Mouse (Mus musculus): ENCODE data around the gene Rhebl1.
"Not testable (repeated sequence)": the region's sequence is repeated elsewhere in the genome, so short reads cannot be mapped to it uniquely, and the experiment has no call there.

Gene Rhebl1

DNA sequence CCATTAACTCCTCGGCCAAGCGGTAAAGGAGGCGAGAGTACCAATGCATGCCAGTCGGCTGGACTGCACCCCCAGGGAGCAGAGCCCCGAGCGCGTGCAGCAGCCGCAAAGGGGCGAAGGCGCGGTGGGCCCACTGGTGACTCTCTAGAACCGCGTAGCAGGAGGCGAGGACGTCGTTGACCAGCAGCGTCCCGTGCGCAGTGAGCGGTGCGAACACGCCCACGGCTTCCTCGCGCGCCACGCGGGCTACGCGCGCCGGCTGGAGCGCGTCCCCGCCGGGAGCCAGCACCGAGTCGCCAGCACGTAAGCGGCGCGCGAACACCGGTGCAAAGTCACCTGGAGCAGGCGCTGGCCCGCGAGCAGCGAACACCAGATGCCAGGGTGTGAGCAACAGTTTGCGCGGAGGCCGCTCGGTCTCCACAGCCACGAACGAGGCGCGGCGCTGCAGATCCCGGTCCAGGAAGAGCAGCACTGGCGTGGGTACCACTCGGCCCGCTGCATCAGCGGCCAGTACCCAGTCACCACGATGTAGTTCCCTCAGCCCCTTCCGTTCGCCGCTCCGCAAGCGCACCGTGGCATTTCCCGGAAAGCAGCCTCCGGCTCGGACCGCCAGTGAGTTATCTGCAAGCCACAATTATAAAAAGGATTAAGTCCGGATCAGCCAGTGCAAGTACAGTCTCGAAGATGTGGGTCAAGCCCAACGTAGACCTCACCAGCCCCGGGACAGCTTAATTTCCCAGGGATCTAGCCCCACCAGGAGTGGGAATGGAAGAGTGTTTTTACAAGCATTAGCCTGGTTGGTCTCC is at the start of gene Rhebl1:
Gene Rhebl1, minus strand, starts transcription at position 601 of the 806 bp plus-strand sequence.
- DNase-seq: peak in 1 of 2 experiments; percentile 69

DNA sequence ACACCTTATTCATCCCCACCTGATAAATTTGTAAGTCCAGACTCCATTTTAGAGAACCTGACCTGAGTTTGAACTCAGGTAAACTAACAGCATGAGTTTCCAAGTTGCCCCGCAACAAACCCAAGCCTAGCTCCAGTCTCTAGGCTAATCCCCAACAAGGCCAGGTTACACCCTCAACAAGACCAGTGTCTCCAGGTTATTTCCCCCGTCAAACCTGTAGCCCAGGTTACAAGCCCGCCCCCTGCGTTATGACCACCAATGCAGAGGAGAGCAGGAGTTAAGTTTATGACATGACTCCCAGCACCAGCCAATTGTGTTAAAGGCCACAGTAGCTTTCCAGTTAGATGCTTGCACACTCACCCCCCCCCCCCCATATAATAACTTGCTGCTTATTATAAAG is 48.8 kb upstream of the Rhebl1 start:
- DNase-seq: no peak

GRCm38 (mm10) chr15:98942081-98942480 is 47.7 kb upstream of the Rhebl1 start:
- DNase-seq: no peak

- DNase-seq: no peak
Observed at GRCm38 (mm10) chr15:98941539-98941938, 47.2 kb upstream of the Rhebl1 start.

DNA sequence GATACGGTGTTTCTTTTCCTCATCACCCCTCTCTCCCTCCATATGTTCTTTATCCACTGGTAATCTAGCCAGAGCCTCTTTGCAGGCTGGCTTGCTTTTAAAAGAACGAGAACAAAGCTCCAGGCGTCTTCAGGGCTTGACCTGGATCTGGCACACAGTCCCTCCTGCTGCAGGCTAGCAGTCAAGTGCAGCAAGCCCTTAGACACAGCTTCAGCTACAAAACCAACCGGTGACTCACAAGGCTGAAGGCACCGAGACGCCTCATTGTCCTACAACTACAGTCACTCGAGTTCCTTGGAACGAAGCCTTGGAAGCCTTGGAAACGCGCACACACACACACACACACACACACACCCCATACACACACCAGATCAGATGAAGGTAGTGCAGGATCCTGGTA is 46.5 kb upstream of the Rhebl1 start:
- no peak for DNase-seq

DNA sequence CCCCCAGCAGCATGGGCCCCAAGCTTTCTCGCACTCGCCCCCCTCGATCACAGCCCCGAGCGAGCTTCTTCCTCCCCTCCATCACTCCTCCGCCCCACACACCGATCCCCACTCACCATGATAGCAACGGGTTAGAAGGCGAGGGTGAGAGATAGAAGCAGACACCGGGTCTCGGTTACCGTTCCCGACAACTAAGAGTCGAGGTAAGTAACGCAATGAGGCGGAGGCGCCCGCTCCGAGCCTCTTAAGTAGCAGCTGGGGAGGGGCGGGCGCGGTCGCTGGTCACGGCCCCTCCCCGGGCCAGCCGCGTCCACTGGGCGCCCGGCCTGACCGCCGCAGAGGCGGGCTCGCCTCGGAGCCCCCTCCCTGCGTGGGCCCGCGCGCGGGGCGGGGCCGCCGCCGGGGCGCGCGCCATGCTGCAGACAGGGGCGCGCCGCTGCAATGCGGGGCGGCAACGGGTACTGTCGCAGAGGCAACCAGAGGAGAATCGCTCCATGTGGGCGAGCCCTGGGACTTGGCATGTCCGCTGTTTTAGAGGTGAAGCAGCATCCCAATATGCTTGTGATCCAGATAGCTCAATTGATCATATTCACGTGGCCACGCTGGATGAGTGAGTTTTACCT is 40.0 kb upstream of the Rhebl1 start, which contains the start of gene Tuba1b:
Gene Tuba1b, minus strand, starts transcription at position 349 of the 623 bp plus-strand sequence.
- peak; percentile 93 to 95 for DNase-seq

GRCm38 (mm10) chr15:98933833-98934216 is 39.5 kb upstream of the Rhebl1 start:
- DNase-seq: peak; percentile 98 to 99

GRCm38 (mm10) chr15:98933004-98933671 is 38.8 kb upstream of the Rhebl1 start:
- DNase-seq: peak in 1 of 2 experiments; percentile 45

- DNase-seq: no peak
Observed at GRCm38 (mm10) chr15:98930998-98931397, 36.7 kb upstream of the Rhebl1 start.

GRCm38 (mm10) chr15:98930017-98930734 is 35.8 kb upstream of the Rhebl1 start:
- DNase-seq: no peak

DNA sequence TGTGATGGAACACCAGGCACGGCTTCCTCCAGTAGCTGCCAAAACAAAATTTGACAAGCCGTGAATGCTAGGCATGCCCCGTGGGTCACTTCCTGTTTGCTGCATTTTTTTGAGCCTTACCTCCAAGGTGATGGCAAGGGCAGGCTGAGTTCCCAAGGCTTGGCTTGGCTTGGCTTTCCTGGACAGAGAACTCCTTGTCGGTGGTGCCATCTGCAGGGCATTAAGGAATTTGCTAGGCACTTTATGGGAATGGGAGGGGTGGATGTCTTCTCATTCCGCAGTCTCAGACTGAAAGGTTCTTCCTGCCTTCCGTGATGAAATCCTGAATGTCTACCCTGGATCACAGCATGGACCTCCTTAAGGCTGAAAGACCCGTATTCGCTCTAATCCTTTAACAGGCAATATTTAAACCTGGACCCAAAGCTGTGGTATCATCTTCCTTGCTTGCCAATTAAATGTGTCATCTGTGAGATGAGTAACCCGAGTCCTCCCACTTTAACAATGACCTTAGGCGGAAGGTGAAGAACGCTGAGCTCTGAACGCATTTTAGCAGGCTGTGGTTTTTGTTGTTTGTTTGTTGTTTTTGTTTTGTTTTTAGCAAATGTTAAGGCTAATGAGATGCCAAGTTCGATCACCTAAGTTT is 34.4 kb upstream of the Rhebl1 start:
- peak; percentile 92 to 93 for DNase-seq

DNA sequence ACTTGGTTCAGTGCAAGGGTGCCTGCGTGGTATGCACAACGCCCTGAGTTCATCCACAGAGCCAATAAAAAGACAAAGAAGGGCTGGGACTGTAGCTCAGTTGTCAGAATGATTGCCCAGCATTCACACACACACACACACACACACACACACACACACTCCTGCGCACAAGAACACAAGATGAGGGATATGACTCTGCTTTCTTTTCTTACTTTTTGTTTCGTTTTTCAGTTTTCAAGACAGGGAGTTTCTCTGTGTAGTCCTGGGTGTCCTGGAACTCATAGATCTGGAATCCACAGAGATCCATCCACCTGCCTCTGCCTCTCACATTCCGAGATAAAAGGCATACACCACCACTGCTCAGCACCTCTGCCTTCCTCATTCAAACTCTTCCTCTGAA is 33.2 kb upstream of the Rhebl1 start:
- no peak for DNase-seq

- peak; percentile 56 to 59 for DNase-seq
Observed at GRCm38 (mm10) chr15:98924682-98925081, 30.3 kb upstream of the Rhebl1 start.

GRCm38 (mm10) chr15:98923031-98923537 is 28.7 kb upstream of the Rhebl1 start:
- DNase-seq: no peak

DNA sequence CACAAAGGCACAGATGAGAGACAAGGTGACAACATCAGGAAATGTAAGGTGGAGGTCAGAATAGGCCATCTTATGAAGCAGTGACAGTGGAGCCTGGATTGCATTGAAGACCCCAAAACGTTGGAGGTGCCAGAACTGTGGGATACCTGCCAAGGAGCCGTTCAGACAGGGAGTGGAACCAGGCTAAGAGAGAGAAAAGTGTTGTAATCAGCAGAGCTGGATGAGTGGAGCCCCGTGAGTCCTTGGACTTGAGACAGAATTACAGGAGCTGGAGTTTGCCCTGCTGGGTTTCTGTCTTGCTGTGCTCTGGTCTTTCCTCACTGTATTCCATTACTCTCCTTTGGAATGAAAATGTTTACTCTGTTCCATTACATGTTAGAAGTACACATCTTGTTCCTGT is 28.2 kb upstream of the Rhebl1 start:
- peak; percentile 73 to 80 for DNase-seq

GRCm38 (mm10) chr15:98921510-98921909 is 27.2 kb upstream of the Rhebl1 start:
- DNase-seq: no peak

DNA sequence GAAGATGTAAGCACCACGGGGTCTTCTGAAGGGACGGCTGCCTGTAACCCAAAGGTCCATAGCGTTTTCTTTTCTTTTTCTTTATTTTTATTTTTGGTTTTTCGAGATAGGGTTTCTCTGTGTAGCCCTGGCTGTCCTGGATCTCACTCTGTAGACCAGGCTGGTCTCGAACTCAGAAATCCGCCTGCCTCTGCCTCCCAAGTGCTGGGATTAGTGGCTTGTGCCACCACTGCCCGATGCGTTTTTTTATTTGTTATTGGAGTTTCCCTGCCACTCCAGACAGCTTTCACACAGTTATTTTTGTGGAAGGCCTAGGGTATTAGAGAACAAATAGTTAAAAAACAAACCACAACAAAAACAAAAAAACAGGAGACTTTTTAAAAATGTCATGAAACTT is 24.2 kb upstream of the Rhebl1 start:
- not testable (repeated sequence) for DNase-seq

DNA sequence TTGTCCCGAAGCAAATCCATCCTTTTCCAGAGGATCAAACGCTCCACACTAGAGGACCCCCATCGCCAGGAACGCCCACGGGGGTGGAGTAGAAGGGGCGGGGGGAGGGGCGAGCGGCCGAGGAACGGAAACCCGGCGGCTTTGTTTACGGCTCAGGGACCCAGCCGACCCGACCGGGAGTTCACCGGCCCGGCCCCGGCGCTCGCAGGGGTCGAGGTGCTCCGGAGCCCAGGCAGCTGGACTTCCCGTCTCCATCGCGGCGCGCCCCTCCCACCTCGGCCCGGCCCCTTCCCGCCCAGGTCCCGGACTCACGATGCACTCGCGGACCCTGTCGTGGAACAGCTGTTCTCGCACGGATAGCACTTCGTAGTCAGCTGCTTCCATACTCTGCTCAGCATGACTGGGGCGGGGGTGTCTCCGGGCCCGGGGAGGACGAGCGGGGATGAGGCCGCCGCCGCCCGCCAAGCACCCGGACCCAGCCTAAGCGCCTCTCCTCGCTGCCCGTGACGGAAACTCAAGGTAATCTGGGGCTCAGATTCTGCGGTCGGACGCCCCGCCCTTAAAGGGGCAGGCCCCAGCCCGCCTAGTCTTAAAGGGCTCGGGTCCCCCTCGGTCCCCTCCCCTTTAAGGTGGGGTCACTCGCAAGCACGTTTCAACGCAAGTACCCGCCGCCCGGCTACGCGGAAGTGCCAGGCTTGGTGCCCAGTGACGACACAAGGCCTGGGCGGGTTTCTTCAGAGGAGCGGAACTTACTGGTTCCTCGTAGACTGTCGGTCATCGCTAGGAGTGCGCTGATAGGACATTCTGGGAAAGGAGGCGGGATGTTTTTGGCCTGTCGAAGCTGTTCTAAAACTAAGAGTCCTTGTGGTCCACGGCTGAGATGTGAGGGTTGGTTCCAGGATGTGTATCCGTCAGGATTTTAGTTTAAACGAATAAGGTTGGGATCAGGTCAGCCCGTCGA is 23.5 kb upstream of the Rhebl1 start, which contains the start of gene Lmbr1l:
Gene Lmbr1l, minus strand, starts transcription at position 694 of the 961 bp plus-strand sequence.
- DNase-seq: peak; percentile 99 to 100

DNA sequence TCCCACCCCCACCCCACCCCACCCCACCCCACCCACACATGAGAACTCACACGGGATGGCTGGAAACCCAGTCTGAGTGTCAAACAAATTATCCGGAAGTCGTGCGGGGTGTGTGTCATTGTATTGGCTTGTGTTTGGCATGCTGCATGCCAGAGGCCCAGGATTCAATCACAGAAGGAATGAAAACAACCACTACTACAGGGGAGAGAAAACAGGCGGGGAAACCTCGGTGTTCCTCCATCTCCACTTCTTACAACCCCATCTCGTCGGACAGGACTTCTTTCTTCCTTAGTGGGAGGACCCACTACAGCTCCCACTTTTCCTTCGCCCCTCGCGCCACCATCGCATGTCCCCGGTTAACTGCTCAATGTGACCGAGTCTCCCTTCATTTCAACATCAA is 22.8 kb upstream of the Rhebl1 start:
- DNase-seq: no peak

GRCm38 (mm10) chr15:98916016-98916415 is 21.7 kb upstream of the Rhebl1 start:
- peak in 1 of 2 experiments; percentile 42 for DNase-seq

GRCm38 (mm10) chr15:98914903-98915302 is 20.6 kb upstream of the Rhebl1 start:
- DNase-seq: no peak
